Mouse (Mus musculus) spleen, adult 2 months (tissue): Measurements from ENCODE around the gene Ceacam1. TPM values are rescaled to one million over a fixed set of nuclear protein-coding genes. Genes with fewer than 3 reads are reported as not detected.
"Not testable (repeated sequence)": the region's sequence is repeated elsewhere in the genome, so short reads cannot be mapped to it uniquely, and the experiment has no call there.

Source experiments
- DNase-seq, 2 experiments: peaks; one replicate each; pipeline versions ENCODE4 v3.0.0 to v3.0.0-alpha.2; 2012 to 2021; ENCODE audit warnings: low spot score in 2 of 2, low read depth in 1 of 2
- H3K27ac ChIP-seq: fragments of 200-500 bp; 2 replicates; pipeline ENCODE4 v1.5.1; 2012; ENCODE audit warnings: low read length, inconsistent platforms; ENCODE audit not compliant: insufficient read depth
- H3K27me3 ChIP-seq: fragments of 200-500 bp; 2 replicates; pipeline ENCODE4 v1.6.1; 2012; ENCODE audit warnings: mild to moderate bottlenecking, moderate library complexity, low read length, inconsistent platforms; ENCODE audit not compliant: control insufficient read depth, insufficient read depth
- H3K36me3 ChIP-seq: fragments of 200-500 bp; 2 replicates; pipeline ENCODE4 v1.6.1; 2012; ENCODE audit warnings: mild to moderate bottlenecking, low read length, inconsistent platforms; ENCODE audit not compliant: control insufficient read depth, insufficient read depth
- H3K4me1 ChIP-seq: fragments of 200-500 bp; 2 replicates; pipeline ENCODE4 v1.6.1; 2011; ENCODE audit warnings: inconsistent platforms; ENCODE audit not compliant: control insufficient read depth, insufficient read depth, insufficient read length
- H3K4me3 ChIP-seq: fragments of 200-500 bp; 2 replicates; pipeline ENCODE4 v1.5.1; 2011; ENCODE audit warnings: mild to moderate bottlenecking, inconsistent platforms; ENCODE audit not compliant: insufficient read depth, insufficient read length; ENCODE audit errors: extremely low read depth
- CTCF ChIP-seq: fragments of 200-500 bp; IDR thresholded peaks from 2 replicates; pipeline ENCODE4 v1.5.1; 2011; ENCODE audit warnings: mild to moderate bottlenecking, inconsistent platforms; ENCODE audit not compliant: insufficient read depth, insufficient read length, insufficient replicate concordance; ENCODE audit errors: extremely low read depth
- POLR2A ChIP-seq: fragments of 200-500 bp; IDR thresholded peaks from 2 replicates; pipeline ENCODE4 v1.6.1; 2011; ENCODE audit warnings: low read depth, low read length, inconsistent platforms
- WGBS: fragments of 180-500 bp; shearing (Covaris S2); methylation state at CpG from one replicate; pipeline ENCODE4 v1.1.7; 2018; 5-methylcytosine and 5-hydroxymethylcytosine counted together
- polyA plus RNA-seq: library from polyadenylated mRNA; depleted of rRNA; stranded (reverse); fragments of >200 nt; gene quantifications from 2 replicates; pipeline ENCODE4 v1.2.3, GENCODE M21; 2012

Gene Ceacam1
- polyA plus RNA-seq, 1 experiment = 16.3 TPM

GRCm38 (mm10) chr7:25433781-25434560 is 43.4 kb downstream of the Ceacam1 start:
- DNase-seq = no peak
- 79% methylated on average over 9 of the region's 9 CpGs for WGBS
- no peaks in the 10 kb centered on the region for H3K27me3 ChIP-seq
- TF ChIP-seq POLR2A (no peak), CTCF (no peak)
- no peaks in the 10 kb centered on the region for H3K36me3 ChIP-seq
- H3K4me3 ChIP-seq = no peak overlapping the region
- peaks cover 50% of the 10 kb centered on the region for H3K4me1 ChIP-seq
- H3K27ac ChIP-seq = peak overlapping the region; percentile 81

GRCm38 (mm10) chr7:25433007-25433541 is 44.3 kb downstream of the Ceacam1 start:
- Histone ChIP-seq H3K36me3 (no peaks in the 10 kb centered on the region), H3K27ac (peak overlapping the region; percentile 88), H3K4me3 (no peak overlapping the region), H3K27me3 (no peaks in the 10 kb centered on the region), H3K4me1 (peaks cover 49% of the 10 kb centered on the region)
- WGBS = 8% methylated on average over 5 of the region's 5 CpGs
- TF ChIP-seq CTCF (no peak), POLR2A (no peak)
- DNase-seq = peak; percentile 41 to 53

DNA sequence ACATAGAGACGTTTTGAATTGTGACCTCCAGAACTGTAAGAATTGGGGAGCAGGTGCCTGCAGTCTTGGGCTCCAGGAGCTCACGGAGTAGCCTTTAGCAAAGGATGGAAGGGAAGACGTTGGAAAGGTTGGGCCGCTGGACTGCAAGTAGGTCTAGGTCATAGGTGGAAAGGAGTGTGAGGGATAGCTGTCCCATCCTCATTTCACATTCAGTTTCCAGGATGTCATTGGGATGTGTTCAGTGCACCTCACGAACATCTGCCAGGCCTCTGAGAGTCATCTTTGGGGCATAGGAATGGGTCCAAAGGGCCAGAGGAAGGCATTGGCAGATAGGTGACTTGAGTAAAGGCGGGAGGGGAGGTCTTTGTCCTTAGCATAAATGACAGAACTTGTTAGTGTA is 45.0 kb downstream of the Ceacam1 start:
- H3K36me3 ChIP-seq = no peaks in the 10 kb centered on the region
- no peak for DNase-seq
- no peaks in the 10 kb centered on the region for H3K27me3 ChIP-seq
- whole genome bisulfite sequencing = 80% methylated on average over 6 of the region's 6 CpGs
- no peak overlapping the region for H3K4me3 ChIP-seq
- peaks cover 43% of the 10 kb centered on the region for H3K4me1 ChIP-seq
- TF ChIP-seq CTCF (no peak), POLR2A (no peak)
- peak overlapping the region; percentile 88 for H3K27ac ChIP-seq

GRCm38 (mm10) chr7:25429886-25430784 is 47.3 kb downstream of the Ceacam1 start:
- Histone ChIP-seq H3K27me3 (no peaks in the 10 kb centered on the region), H3K4me1 (peaks cover 26% of the 10 kb centered on the region), H3K36me3 (no peaks in the 10 kb centered on the region), H3K27ac (no peak overlapping the region), H3K4me3 (no peak overlapping the region)
- no peak for DNase-seq
- WGBS = 73% methylated on average over 4 of the region's 4 CpGs
- no peak for TF ChIP-seq POLR2A

DNA sequence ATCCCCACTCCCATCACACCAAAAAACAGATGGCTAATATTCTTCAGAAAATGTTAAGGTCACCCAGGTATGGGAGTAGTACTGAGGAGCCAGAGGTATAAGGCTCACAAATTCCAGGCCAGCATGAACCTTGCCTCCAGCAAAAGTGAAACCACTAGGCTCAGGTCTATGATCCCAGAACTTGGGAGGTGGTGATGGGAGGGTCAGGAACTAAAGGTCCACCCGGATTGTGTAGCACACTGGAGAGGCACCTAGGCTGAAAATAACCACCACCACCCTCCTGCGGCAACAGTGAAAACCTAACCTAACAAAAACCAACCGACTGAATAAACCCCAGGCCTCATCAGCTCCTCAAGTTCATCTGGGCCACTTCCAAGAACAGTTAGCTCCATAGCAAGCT is 49.1 kb downstream of the Ceacam1 start:
- WGBS = 88% methylated on average over 3 of the region's 3 CpGs
- Histone ChIP-seq H3K36me3 (no peaks in the 10 kb centered on the region), H3K4me1 (peaks cover 10% of the 10 kb centered on the region), H3K27me3 (no peaks in the 10 kb centered on the region), H3K27ac (no peak overlapping the region), H3K4me3 (no peak overlapping the region)
- no peak for TF ChIP-seq CTCF
- no peak for TF ChIP-seq POLR2A
- no peak for DNase-seq

GRCm38 (mm10) chr7:25427144-25427543 is 50.3 kb downstream of the Ceacam1 start:
- H3K4me1 ChIP-seq = peaks cover under 1% of the 10 kb centered on the region; the same call in 1 of the 2 replicates
- no peaks in the 10 kb centered on the region for H3K36me3 ChIP-seq
- WGBS = 81% methylated on average over 5 of the region's 5 CpGs
- H3K4me3 ChIP-seq = no peak overlapping the region
- DNase-seq = no peak
- TF ChIP-seq POLR2A = no peak
- no peak overlapping the region for H3K27ac ChIP-seq
- H3K27me3 ChIP-seq = no peaks in the 10 kb centered on the region

DNA sequence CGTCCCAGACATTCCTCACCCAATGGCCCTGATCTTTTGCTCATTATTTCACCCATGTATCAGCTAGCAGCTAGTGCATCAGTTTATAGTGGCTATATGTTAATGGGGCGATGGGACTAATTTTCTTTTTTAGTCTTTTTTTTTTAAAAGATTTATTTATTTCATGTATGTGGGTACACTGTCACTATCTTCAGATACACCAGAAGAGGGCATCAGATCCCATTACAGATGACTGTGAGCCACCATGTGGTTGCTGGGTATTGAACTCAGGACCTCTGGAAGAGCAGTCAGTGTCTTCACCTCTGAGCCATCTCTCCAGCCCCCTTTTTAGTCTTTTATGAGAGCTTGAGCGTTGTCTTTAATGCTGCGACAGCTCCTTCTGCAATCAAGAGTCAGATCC is 51.0 kb downstream of the Ceacam1 start:
- H3K27me3 ChIP-seq, H3K4me3 ChIP-seq, H3K4me1 ChIP-seq, H3K27ac ChIP-seq, H3K36me3 ChIP-seq, DNase-seq: not testable (repeated sequence)
- 91% methylated on average over 4 of the region's 4 CpGs for WGBS
